Mouse (Mus musculus): ENCODE results near the gene Sag. TPM values are rescaled to one million over a fixed set of nuclear protein-coding genes. Genes with fewer than 3 reads are reported as not detected.

Gene Sag
- total and polyA plus RNA-seq, 3 experiments, result 0.16 to 0.57 (median 0.43) TPM

GRCm38 (mm10) chr1:87866672-87867071 is 63.2 kb downstream of the Sag start:
- H3K79me2 ChIP-seq (replicated peaks; ENCODE audit: control insufficient read depth, insufficient read depth, low read length), result peaks cover 13% of the 10 kb centered on the region
- WGBS, result 79% methylated on average over 1 of the region's 1 CpGs
- no peak overlapping the region for H3K4me3 ChIP-seq
- intact Hi-C loops (cut with DNase I), result no loop called here
- no peak overlapping the region for H3K9ac ChIP-seq (ENCODE audit: low read depth, low read length)
- H3K27me3 ChIP-seq (ENCODE audit: control insufficient read depth, insufficient read depth, low read length), result no peaks in the 10 kb centered on the region
- H3K4me1 ChIP-seq (ENCODE audit: control insufficient read depth, insufficient read depth, low read length), result peaks cover 17% of the 10 kb centered on the region
- H3K36me3 ChIP-seq (ENCODE audit: control insufficient read depth, insufficient read depth, low read length), result peaks cover 16% of the 10 kb centered on the region
- DNase-seq, result no peak
- no peak overlapping the region; the same call in 1 of the 2 replicates for H3K27ac ChIP-seq
- TF ChIP-seq CTCF (IDR thresholded peaks at IDR 0.05) (no peak), EP300 (IDR thresholded peaks at IDR 0.05; ENCODE audit: insufficient read depth, low read depth, low read length) (no peak), POLR2A (IDR thresholded peaks at IDR 0.05; ENCODE audit: insufficient read depth, low read depth, low read length) (no peak)

GRCm38 (mm10) chr1:87871546-87871945 is 68.1 kb downstream of the Sag start:
- no peak overlapping the region; the same call in 1 of the 2 replicates for H3K27ac ChIP-seq
- H3K27me3 ChIP-seq (ENCODE audit: control insufficient read depth, insufficient read depth, low read length), result no peaks in the 10 kb centered on the region
- peaks cover 18% of the 10 kb centered on the region for H3K36me3 ChIP-seq (ENCODE audit: control insufficient read depth, insufficient read depth, low read length)
- TF ChIP-seq POLR2A (IDR thresholded peaks at IDR 0.05; ENCODE audit: insufficient read depth, low read depth, low read length) (no peak), EP300 (IDR thresholded peaks at IDR 0.05; ENCODE audit: insufficient read depth, low read depth, low read length) (no peak), CTCF (IDR thresholded peaks at IDR 0.05) (no peak)
- intact Hi-C loops (cut with DNase I), result no loop called here
- H3K9ac ChIP-seq (ENCODE audit: low read depth, low read length), result no peak overlapping the region
- no peak overlapping the region for H3K4me3 ChIP-seq
- peaks cover 6% of the 10 kb centered on the region for H3K4me1 ChIP-seq (ENCODE audit: control insufficient read depth, insufficient read depth, low read length)
- DNase-seq, result peak in 1 of 2 experiments; percentile 36
- peaks cover 6% of the 10 kb centered on the region for H3K79me2 ChIP-seq (replicated peaks; ENCODE audit: control insufficient read depth, insufficient read depth, low read length)

- TF ChIP-seq CTCF (IDR thresholded peaks at IDR 0.05) (no peak), EP300 (IDR thresholded peaks at IDR 0.05; ENCODE audit: insufficient read depth, low read depth, low read length) (no peak), POLR2A (IDR thresholded peaks at IDR 0.05; ENCODE audit: insufficient read depth, low read depth, low read length) (no peak)
- Histone ChIP-seq H3K79me2 (replicated peaks; ENCODE audit: control insufficient read depth, insufficient read depth, low read length) (peaks cover 13% of the 10 kb centered on the region), H3K36me3 (ENCODE audit: control insufficient read depth, insufficient read depth, low read length) (peaks cover 13% of the 10 kb centered on the region), H3K9ac (ENCODE audit: low read depth, low read length) (no peak overlapping the region), H3K27me3 (ENCODE audit: control insufficient read depth, insufficient read depth, low read length) (no peaks in the 10 kb centered on the region), H3K4me1 (ENCODE audit: control insufficient read depth, insufficient read depth, low read length) (peaks cover 10% of the 10 kb centered on the region), H3K27ac (no peak overlapping the region; the same call in 1 of the 2 replicates), H3K4me3 (no peak overlapping the region)
- DNase-seq, result no peak
- intact Hi-C loops (cut with DNase I), result no loop called here
Observed at GRCm38 (mm10) chr1:87873081-87873480, 69.6 kb downstream of the Sag start.

- Histone ChIP-seq H3K79me2 (replicated peaks; ENCODE audit: control insufficient read depth, insufficient read depth, low read length) (peaks cover 11% of the 10 kb centered on the region), H3K4me1 (ENCODE audit: control insufficient read depth, insufficient read depth, low read length) (peaks cover 31% of the 10 kb centered on the region), H3K4me3 (no peak overlapping the region), H3K36me3 (ENCODE audit: control insufficient read depth, insufficient read depth, low read length) (peaks cover 38% of the 10 kb centered on the region), H3K9ac (ENCODE audit: low read depth, low read length) (no peak overlapping the region), H3K27ac (no peak overlapping the region), H3K27me3 (ENCODE audit: control insufficient read depth, insufficient read depth, low read length) (no peaks in the 10 kb centered on the region)
- intact Hi-C loops (cut with DNase I), result no loop called here
- DNase-seq, result no peak
- TF ChIP-seq POLR2A (IDR thresholded peaks at IDR 0.05; ENCODE audit: insufficient read depth, low read depth, low read length) (no peak), CTCF (IDR thresholded peaks at IDR 0.05) (no peak), EP300 (IDR thresholded peaks at IDR 0.05; ENCODE audit: insufficient read depth, low read depth, low read length) (no peak)
- 97% methylated on average over 1 of the region's 1 CpGs for WGBS
Observed at GRCm38 (mm10) chr1:87876065-87876464, 72.6 kb downstream of the Sag start.

GRCm38 (mm10) chr1:87877552-87878283 is 74.2 kb downstream of the Sag start:
- Histone ChIP-seq H3K4me3 (no peak overlapping the region), H3K9ac (ENCODE audit: low read depth, low read length) (no peak overlapping the region), H3K36me3 (ENCODE audit: control insufficient read depth, insufficient read depth, low read length) (peaks cover 47% of the 10 kb centered on the region), H3K4me1 (ENCODE audit: control insufficient read depth, insufficient read depth, low read length) (peaks cover 33% of the 10 kb centered on the region), H3K27me3 (ENCODE audit: control insufficient read depth, insufficient read depth, low read length) (no peaks in the 10 kb centered on the region), H3K79me2 (replicated peaks; ENCODE audit: control insufficient read depth, insufficient read depth, low read length) (peaks cover 11% of the 10 kb centered on the region), H3K27ac (no peak overlapping the region)
- no peak for DNase-seq
- 65% methylated on average over 9 of the region's 9 CpGs for WGBS
- intact Hi-C loops (cut with DNase I), result no loop called here
- TF ChIP-seq POLR2A (IDR thresholded peaks at IDR 0.05; ENCODE audit: insufficient read depth, low read depth, low read length), result no peak
- no peak for TF ChIP-seq CTCF (IDR thresholded peaks at IDR 0.05)
- no peak for TF ChIP-seq EP300 (IDR thresholded peaks at IDR 0.05; ENCODE audit: insufficient read depth, low read depth, low read length)

GRCm38 (mm10) chr1:87879034-87879433 is 75.6 kb downstream of the Sag start:
- no peak for TF ChIP-seq POLR2A (IDR thresholded peaks at IDR 0.05; ENCODE audit: insufficient read depth, low read depth, low read length)
- TF ChIP-seq EP300 (IDR thresholded peaks at IDR 0.05; ENCODE audit: insufficient read depth, low read depth, low read length), result no peak
- no peak for TF ChIP-seq CTCF (IDR thresholded peaks at IDR 0.05)
- Histone ChIP-seq H3K79me2 (replicated peaks; ENCODE audit: control insufficient read depth, insufficient read depth, low read length) (peaks cover 11% of the 10 kb centered on the region), H3K4me3 (no peak overlapping the region), H3K9ac (ENCODE audit: low read depth, low read length) (no peak overlapping the region), H3K4me1 (ENCODE audit: control insufficient read depth, insufficient read depth, low read length) (peaks cover 31% of the 10 kb centered on the region), H3K27me3 (ENCODE audit: control insufficient read depth, insufficient read depth, low read length) (no peaks in the 10 kb centered on the region), H3K27ac (peak overlapping the region; percentile 81), H3K36me3 (ENCODE audit: control insufficient read depth, insufficient read depth, low read length) (peaks cover 41% of the 10 kb centered on the region)
- intact Hi-C loops (cut with DNase I), result no loop called here
- no peak for DNase-seq
- WGBS, result 73% methylated on average over 3 of the region's 3 CpGs

All from heart, adult 2 months (tissue).